Mouse (Mus musculus) olfactory bulb, adult 2 months (tissue): ENCODE results near the gene Magi2.

Experiments
- CTCF ChIP-seq: fragments of 200-500 bp; IDR thresholded peaks from 2 replicates; pipeline ENCODE4 v1.5.1; 2012; ENCODE audit warnings: low read depth, mild to moderate bottlenecking, low read length, moderate library complexity; ENCODE audit not compliant: insufficient read depth
- POLR2A ChIP-seq: fragments of 200-500 bp; IDR thresholded peaks from 2 replicates; pipeline ENCODE4 v1.6.1; 2012; ENCODE audit warnings: mild to moderate bottlenecking, low read depth, low read length, moderate library complexity; ENCODE audit not compliant: insufficient read depth

DNA sequence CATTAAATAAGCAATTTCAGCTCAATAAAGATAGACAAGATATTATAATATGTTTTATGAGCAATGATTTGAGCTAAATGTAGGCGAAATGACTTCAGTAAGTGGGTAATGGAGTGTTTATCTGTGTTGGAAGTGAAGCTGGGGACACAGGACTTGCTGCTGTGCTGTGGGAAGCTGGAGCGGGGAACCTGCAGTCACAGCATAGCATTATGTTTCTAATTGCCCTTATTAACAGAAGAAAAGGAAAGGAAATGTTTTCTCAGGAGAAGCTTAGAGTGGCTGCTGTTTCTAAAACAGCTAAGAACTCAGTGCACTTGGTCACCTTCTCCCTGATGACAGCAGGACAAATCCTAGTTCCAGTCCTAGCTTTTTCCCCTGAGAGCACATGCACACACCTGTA lies 1098.5 kb downstream of the Magi2 start:
- TF ChIP-seq CTCF, result no peak
- no peak for TF ChIP-seq POLR2A
